Mouse (Mus musculus) forebrain, postnatal 0 days (tissue): ENCODE results near the gene Jph3. TPM values are rescaled to one million over a fixed set of nuclear protein-coding genes. Genes with fewer than 3 reads are reported as not detected.

Experiments
- ATAC-seq: fragments of 200-750 bp; cut with Nextera tagmentation; 2 replicates; pipeline ENCODE4 v1.8.0; 2017; ENCODE audit warnings: mild to moderate bottlenecking, moderate library complexity
- DNase-seq: peaks from one replicate; pipeline ENCODE4 v3.0.0-alpha.2; 2015
- H3K27ac ChIP-seq: fragments of 300-500 bp; sonication (generic); 2 replicates; pipeline ENCODE4 v1.5.1; 2014; ENCODE audit warnings: low read depth, mild to moderate bottlenecking, antibody characterized with exemption, low read length, moderate library complexity, mixed read lengths
- H3K27me3 ChIP-seq: fragments of 300-500 bp; sonication (generic); 2 replicates; pipeline ENCODE4 v1.6.1; 2014; ENCODE audit warnings: mild to moderate bottlenecking, low read length, mixed read lengths; ENCODE audit not compliant: insufficient read depth
- H3K36me3 ChIP-seq: fragments of 300-500 bp; sonication (generic); 2 replicates; pipeline ENCODE4 v1.6.1; 2014; ENCODE audit warnings: mild to moderate bottlenecking, moderate library complexity; ENCODE audit not compliant: insufficient read depth
- H3K4me1 ChIP-seq: fragments of 300-500 bp; sonication (generic); 2 replicates; pipeline ENCODE4 v1.6.1; 2014; ENCODE audit warnings: antibody characterized with exemption; ENCODE audit not compliant: insufficient read depth
- H3K4me2 ChIP-seq: fragments of 300-500 bp; sonication (generic); 2 replicates; pipeline ENCODE4 v1.6.1; 2014; ENCODE audit warnings: low read depth, mild to moderate bottlenecking, moderate library complexity
- H3K4me3 ChIP-seq: fragments of 300-500 bp; sonication (generic); 2 replicates; pipeline ENCODE4 v1.5.1; 2014; ENCODE audit warnings: low read depth, low read length, mixed read lengths
- H3K9ac ChIP-seq: fragments of 300-500 bp; sonication (generic); 2 replicates; pipeline ENCODE4 v1.6.1; 2014; ENCODE audit warnings: mild to moderate bottlenecking
- H3K9me3 ChIP-seq: fragments of 300-500 bp; sonication (generic); 2 replicates; pipeline ENCODE4 v1.6.1; 2016; ENCODE audit warnings: low read length
- CTCF ChIP-seq: sonication (generic); IDR thresholded peaks from 2 replicates; pipeline ENCODE4 v1.5.1; 2016; ENCODE audit warnings: antibody characterized with exemption, control low read depth, low read depth
- WGBS: fragments of 180-500 bp; shearing (Covaris S2); extraction: QIAGEN DNeasy Blood & Tissue Kit; methylation state at CpG from one replicate; pipeline ENCODE4 v1.1.7; 2014; 5-methylcytosine and 5-hydroxymethylcytosine counted together
- polyA plus RNA-seq: library from polyadenylated mRNA; unstranded; fragments of >200 nt; fragmentation: Nextera tagmentation; extraction: Ambion mirVana; gene quantifications from 2 replicates; pipeline ENCODE4 v1.2.1, GENCODE M21; 2015
- total RNA-seq: library from RNA; depleted of rRNA; stranded (reverse); fragments of >200 nt; gene quantifications from 2 replicates; pipeline ENCODE4 v1.2.3, GENCODE M21; 2014; rRNA removed

The Jph3 gene
- total RNA-seq (64.2 and 65.8 TPM in 2 replicates), polyA plus RNA-seq (123 and 127 TPM in 2 replicates)

GRCm38 (mm10) chr8:121729323-121729722, at the start of gene Jph3:
Gene Jph3, plus strand, starts transcription at chr8:121729623.
- Histone ChIP-seq H3K27me3 (peaks cover 11% of the 10 kb centered on the region; the same call in 1 of the 2 replicates), H3K4me2 (peak within 1 kb of the TSS; percentile 93), H3K9me3 (no peaks in the 10 kb centered on the region), H3K4me1 (peaks cover 9% of the 10 kb centered on the region), H3K36me3 (no peaks in the 10 kb centered on the region), H3K9ac (peak within 1 kb of the TSS; percentile 75), H3K27ac (peak within 1 kb of the TSS; percentile 72), H3K4me3 (peak within 1 kb of the TSS; percentile 75)
- 7% methylated on average over 12 of the region's 12 CpGs for WGBS
- ATAC-seq, result no peak
- no peak for TF ChIP-seq CTCF
- no peak for DNase-seq

- Histone ChIP-seq H3K9ac (no peak overlapping the region), H3K4me3 (no peak overlapping the region), H3K27me3 (no peaks in the 10 kb centered on the region), H3K9me3 (no peaks in the 10 kb centered on the region), H3K36me3 (no peaks in the 10 kb centered on the region), H3K4me1 (no peaks in the 10 kb centered on the region), H3K4me2 (no peak overlapping the region), H3K27ac (no peak overlapping the region)
- no peak for TF ChIP-seq CTCF
- 79% methylated on average over 4 of the region's 4 CpGs for WGBS
- ATAC-seq (no peak), DNase-seq (no peak)
Observed at GRCm38 (mm10) chr8:121680896-121681295, 48.5 kb upstream of the Jph3 start.

DNA sequence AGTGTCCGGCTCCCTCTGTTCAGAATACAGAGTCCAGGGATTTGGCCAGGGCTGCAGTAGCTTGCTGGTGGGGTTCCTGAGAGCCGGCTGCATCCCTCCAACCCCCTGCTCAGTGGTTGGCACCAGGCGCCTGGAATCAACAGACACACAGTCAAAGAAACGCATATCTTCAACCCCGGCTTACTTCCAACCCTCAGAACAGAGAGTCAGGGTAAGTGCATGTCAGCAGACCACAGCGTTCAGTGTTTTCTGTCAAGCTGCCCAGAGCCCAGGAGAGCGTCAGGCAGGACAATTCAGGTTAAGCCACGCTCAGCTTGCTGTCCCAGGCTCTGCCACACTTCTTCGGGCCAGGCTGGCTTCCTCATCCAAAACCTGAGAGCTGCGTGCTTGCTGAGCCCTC, 48.0 kb upstream of the Jph3 start:
- H3K9me3 ChIP-seq, result no peaks in the 10 kb centered on the region
- no peak for TF ChIP-seq CTCF
- no peak overlapping the region for H3K9ac ChIP-seq
- no peak overlapping the region for H3K4me3 ChIP-seq
- ATAC-seq, result no peak
- H3K27me3 ChIP-seq, result no peaks in the 10 kb centered on the region
- DNase-seq, result no peak
- no peak overlapping the region for H3K4me2 ChIP-seq
- no peaks in the 10 kb centered on the region for H3K36me3 ChIP-seq
- no peak overlapping the region for H3K27ac ChIP-seq
- 46% methylated on average over 10 of the region's 10 CpGs for WGBS
- no peaks in the 10 kb centered on the region for H3K4me1 ChIP-seq

GRCm38 (mm10) chr8:121683083-121683832, 46.2 kb upstream of the Jph3 start:
- H3K36me3 ChIP-seq, result no peaks in the 10 kb centered on the region
- ATAC-seq (no peak), DNase-seq (no peak)
- no peak overlapping the region for H3K4me3 ChIP-seq
- no peak overlapping the region for H3K27ac ChIP-seq
- WGBS, result 77% methylated on average over 10 of the region's 10 CpGs
- no peaks in the 10 kb centered on the region for H3K27me3 ChIP-seq
- TF ChIP-seq CTCF, result no peak
- H3K9ac ChIP-seq, result no peak overlapping the region
- no peak overlapping the region for H3K4me2 ChIP-seq
- H3K9me3 ChIP-seq, result no peaks in the 10 kb centered on the region
- H3K4me1 ChIP-seq, result peaks cover 9% of the 10 kb centered on the region

DNA sequence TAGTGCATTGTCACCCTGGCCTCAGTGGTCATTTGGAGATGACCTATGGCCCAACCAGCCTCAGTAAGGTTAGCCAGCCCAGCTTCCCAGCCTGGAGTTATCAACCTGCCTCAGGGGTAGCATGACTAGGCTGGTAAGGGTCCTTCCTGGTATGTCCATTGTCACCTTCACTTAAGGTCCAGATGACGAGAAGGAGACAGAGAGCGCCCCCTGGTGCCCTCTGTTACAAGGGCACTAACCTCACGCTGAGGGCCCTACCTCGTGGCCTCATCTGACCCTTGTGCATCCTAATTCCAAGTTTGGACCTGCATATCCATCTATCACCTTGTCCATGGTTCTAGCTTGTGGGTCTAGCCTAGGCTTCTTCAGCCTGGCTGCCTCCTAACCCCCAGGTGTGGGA, 44.0 kb upstream of the Jph3 start:
- H3K27ac ChIP-seq, result no peak overlapping the region
- 24% methylated on average over 4 of the region's 4 CpGs for WGBS
- H3K36me3 ChIP-seq, result no peaks in the 10 kb centered on the region
- peak; percentile 61 for TF ChIP-seq CTCF
- no peaks in the 10 kb centered on the region for H3K27me3 ChIP-seq
- H3K4me3 ChIP-seq, result no peak overlapping the region
- no peak for ATAC-seq
- peaks cover 9% of the 10 kb centered on the region for H3K4me1 ChIP-seq
- H3K9ac ChIP-seq, result no peak overlapping the region
- no peak for DNase-seq
- no peaks in the 10 kb centered on the region for H3K9me3 ChIP-seq
- H3K4me2 ChIP-seq, result no peak overlapping the region

DNA sequence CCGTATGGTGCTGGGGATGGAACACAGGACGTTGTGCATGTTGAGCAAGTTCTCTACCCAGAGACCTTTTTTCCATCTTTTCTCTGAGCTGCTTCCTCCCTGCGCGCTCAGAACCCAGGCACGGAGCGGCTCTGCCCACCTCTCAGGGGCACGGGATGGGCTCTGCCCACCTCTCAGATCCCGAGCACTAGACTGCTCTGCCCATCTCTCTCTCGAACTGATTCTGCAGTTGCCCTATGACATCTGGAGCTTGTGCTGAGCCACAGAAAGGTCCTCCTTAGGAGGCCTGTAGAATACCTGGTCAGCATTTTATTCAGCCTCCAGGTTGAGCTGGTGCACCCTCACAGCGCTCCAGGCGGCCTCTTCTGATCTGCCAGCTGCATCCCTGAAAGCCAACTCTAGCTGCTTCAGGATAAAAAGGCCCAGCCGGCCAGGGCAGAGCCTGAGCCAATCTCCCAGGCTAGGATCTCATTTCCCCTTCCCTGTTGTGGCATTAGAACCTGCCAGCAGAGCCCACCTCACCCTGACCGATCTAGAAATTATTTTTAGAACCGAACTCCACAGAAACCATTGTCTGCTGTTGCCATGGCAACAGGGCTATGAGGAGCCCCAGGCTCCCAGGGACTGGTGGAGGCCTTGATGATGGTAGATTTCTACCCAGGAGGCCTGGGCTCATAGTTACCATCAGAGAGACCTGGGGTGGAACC, 41.8 kb upstream of the Jph3 start:
- Histone ChIP-seq H3K4me3 (no peak overlapping the region), H3K4me2 (no peak overlapping the region), H3K9me3 (no peaks in the 10 kb centered on the region), H3K27ac (peak overlapping the region; percentile 92), H3K9ac (peak overlapping the region; percentile 44), H3K36me3 (no peaks in the 10 kb centered on the region), H3K4me1 (peaks cover 9% of the 10 kb centered on the region), H3K27me3 (no peaks in the 10 kb centered on the region)
- DNase-seq, result peak; percentile 91
- 42% methylated on average over 14 of the region's 14 CpGs for WGBS
- ATAC-seq, result peak; percentile 91
- peak; percentile 7; the same call in 1 of the 2 replicates for TF ChIP-seq CTCF

DNA sequence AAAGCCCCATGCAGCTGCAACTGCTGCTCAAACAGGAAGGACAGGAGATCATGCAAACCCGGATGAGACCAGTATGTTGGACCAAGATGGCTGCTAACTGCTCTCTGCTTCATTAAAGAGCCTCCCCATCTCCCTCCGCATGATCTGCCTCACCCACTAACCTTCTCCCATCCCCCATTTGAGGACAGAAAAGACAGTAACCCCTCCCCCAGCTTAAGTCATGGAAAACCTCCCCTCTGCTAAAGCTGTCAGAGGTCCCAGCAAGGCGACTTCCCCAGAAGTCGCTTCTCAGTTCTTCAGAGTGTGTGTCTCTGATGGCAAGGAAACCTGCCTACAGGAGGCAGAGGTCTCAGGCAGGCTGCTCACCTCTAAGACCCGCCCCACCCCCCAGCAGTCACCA, 40.9 kb upstream of the Jph3 start:
- Histone ChIP-seq H3K9me3 (no peaks in the 10 kb centered on the region), H3K27me3 (no peaks in the 10 kb centered on the region), H3K4me3 (no peak overlapping the region), H3K36me3 (no peaks in the 10 kb centered on the region), H3K4me1 (peaks cover 9% of the 10 kb centered on the region), H3K27ac (peak overlapping the region; percentile 92), H3K4me2 (no peak overlapping the region), H3K9ac (no peak overlapping the region)
- 40% methylated on average over 5 of the region's 5 CpGs for WGBS
- TF ChIP-seq CTCF, result no peak
- DNase-seq (no peak), ATAC-seq (peak; percentile 8; the same call in 1 of the 2 replicates)
